Mouse (Mus musculus): Measurements from ENCODE around the gene Dbp. TPM values are rescaled to one million over a fixed set of nuclear protein-coding genes. Genes with fewer than 3 reads are reported as not detected.
"Not testable (repeated sequence)": the region's sequence is repeated elsewhere in the genome, so short reads cannot be mapped to it uniquely, and the experiment has no call there.

The Dbp gene
- 1 to 10 TPM; 5.2 to 8.5 TPM for polyA plus RNA-seq (2017; shearing (Covaris generic))

GRCm38 (mm10) chr7:45704730-45705442 lies at the start of gene Dbp:
Dbp (plus strand) TSS chr7:45705088.
- ATAC-seq = peak; percentile 79

GRCm38 (mm10) chr7:45660746-45661478 lies 44.0 kb upstream of the Dbp start:
- ATAC-seq = no peak

- ATAC-seq = not testable (repeated sequence)
Measured at GRCm38 (mm10) chr7:45661702-45662101, 43.2 kb upstream of the Dbp start.

GRCm38 (mm10) chr7:45665303-45666138 lies 39.4 kb upstream of the Dbp start:
- no peak for ATAC-seq

DNA sequence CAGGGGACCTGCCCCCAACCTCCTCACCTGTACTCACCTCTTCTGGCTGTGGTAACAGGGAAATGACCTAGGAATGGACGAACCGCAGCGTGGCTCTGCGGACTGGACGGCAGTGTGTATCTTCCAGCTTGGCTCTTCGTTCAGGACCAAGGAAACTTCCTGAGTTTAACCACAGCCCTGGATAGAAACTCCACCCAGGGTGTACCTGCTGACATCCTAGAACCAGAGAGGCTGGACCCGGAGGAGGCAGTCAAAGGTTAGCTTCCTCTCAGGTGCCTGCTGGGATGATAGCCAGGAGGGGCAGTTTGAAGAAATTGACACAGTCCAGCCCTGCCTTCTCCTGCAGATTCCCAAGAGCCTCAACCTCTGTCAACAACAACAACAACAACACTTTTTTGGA lies 38.7 kb upstream of the Dbp start, which contains the start of gene Fut2:
TSS of gene Fut2 (minus strand) at position 234 of the 400 bp plus-strand sequence.
- no peak for ATAC-seq

- no peak for ATAC-seq
Measured at GRCm38 (mm10) chr7:45667761-45668160, 37.1 kb upstream of the Dbp start.

- ATAC-seq = no peak
Measured at GRCm38 (mm10) chr7:45668921-45669320, 36.0 kb upstream of the Dbp start.

DNA sequence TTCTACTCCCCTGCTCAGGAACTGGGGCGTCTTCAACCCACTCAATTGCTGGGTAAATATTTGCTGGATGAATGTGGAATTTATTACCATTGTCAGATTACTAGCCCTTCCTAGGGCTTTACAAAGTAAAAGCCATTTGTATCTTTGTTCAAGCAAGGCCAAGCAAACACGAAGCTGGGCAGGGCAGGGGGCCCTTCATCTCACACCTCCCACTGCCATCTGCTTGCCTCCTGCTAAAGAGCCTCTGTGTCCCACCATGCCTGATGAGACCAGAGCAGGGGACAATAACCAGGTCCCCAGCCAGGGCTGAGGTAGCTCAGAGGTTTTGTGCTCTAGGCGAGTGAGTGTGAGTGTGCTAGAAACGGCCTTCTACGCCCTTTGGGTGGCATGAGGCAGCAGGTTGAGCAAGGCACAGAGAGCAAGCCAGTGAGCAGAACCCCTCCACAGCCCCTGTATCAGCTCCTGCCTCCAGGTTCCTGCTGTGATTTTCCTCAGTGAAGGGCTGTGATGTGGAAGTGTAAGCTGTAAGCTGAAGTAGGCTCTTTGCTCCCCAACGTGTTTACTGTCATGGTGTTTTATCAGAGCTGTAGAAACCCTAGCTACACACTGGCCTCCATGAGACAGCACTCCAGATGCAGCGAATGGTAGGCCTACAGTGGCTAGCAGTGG lies 27.1 kb upstream of the Dbp start:
- ATAC-seq = no peak

GRCm38 (mm10) chr7:45678513-45678912 lies 26.4 kb upstream of the Dbp start:
- no peak for ATAC-seq

DNA sequence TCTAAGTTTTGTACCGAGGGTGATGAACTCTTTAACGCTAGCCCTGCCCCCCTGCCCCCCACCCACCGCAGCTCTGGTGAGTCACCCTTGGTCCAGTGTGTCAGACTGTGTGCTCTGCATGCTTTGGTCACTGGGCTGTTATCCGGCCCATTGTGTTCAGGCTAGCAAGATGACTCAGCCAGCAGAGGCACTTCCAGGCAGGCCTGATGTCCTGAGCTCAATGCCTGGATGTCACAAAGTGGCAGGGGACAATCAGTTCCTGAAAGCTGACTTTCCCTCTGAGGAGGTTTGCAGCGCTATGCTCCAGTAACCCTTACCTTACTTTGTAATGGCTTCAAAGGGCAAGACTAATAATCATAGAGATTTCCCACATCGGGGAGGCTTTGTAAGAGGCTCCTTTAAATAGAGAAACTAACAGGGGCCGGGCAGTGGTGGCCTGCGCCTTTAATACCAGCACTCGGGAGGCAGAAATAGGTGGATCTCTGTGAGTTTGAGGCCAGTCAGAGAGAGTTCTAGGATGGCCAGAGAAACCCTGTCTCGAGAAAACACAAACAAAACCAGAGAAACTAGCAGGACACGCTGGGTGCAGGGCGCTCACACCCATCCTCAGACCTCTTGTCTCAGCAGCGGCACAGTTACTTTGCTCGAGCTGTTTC lies 24.8 kb upstream of the Dbp start:
- no peak for ATAC-seq

GRCm38 (mm10) chr7:45681046-45681736 lies 23.7 kb upstream of the Dbp start:
- ATAC-seq = peak; percentile 50

DNA sequence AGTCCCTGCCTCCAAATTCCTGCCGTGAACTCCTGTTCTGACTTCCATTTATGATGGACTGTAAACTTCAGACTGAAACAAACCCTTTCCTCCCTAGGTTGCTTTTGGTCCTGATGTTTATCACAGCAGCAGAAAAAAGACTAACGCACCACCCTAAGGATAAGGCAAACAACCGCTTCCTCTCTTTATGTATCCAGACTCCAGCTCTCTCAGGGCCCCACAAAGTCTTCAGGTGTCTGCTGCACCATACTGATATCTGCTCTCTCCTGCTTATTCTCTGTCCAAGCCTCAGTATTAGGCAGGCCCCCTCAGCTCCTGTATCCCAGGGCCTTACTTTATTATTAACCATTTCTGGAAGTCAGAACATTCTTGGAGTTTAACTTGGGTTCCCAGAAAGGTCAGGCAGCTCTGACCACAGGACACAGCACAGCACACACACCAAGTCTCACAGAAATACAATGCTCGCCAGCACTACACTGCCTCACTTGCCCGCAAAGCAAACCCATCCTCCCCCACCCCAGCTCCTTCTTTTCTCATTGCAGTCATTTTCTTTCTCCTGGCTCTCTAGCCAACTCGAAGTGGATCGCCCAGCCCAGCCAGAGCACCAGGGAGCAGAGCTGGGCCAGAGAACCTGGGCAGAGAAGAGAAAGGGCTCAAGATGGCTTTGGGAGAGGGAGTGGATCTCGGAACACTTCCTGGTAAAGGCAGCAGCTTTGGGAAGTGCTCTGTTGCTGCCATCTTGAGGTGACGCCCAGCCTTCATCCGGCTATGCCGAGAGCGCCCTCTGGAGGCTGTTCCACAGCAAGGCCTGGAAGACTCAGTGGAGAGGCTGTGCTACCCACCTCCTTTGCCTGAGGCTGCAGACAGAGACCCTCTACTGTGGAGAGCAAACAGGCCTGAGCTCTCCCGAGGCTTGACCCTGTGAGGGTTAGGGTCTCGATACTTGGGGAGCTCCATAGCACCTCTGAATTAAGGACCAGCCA lies 22.5 kb upstream of the Dbp start:
- peak; percentile 66 for ATAC-seq

- ATAC-seq = no peak
Measured at GRCm38 (mm10) chr7:45683396-45684050, 21.4 kb upstream of the Dbp start, which contains the start of gene Ntn5. Ntn5 (plus strand) TSS chr7:45684022.

GRCm38 (mm10) chr7:45685811-45686210 lies 19.1 kb upstream of the Dbp start:
- ATAC-seq = no peak

- no peak for ATAC-seq
Measured at GRCm38 (mm10) chr7:45686841-45687240, 18.0 kb upstream of the Dbp start.

GRCm38 (mm10) chr7:45689099-45689498 lies 15.8 kb upstream of the Dbp start:
- ATAC-seq = no peak

- ATAC-seq = no peak
Measured at GRCm38 (mm10) chr7:45689800-45690199, 15.1 kb upstream of the Dbp start.

GRCm38 (mm10) chr7:45692364-45692763 lies 12.5 kb upstream of the Dbp start:
- ATAC-seq = no peak

- no peak for ATAC-seq
Measured at GRCm38 (mm10) chr7:45693921-45694591, 10.8 kb upstream of the Dbp start, which contains the start of gene Sec1. Sec1 (minus strand) TSS chr7:45694402.

Measured in activated CD4-positive, CD25-positive, alpha-beta regulatory T cell, adult 4 months (primary cell).